Mouse (Mus musculus): ENCODE measurements around the gene Gpd1.
A peak's percentile ranks its signal among the peaks of the same experiment; 100 is the strongest.
"Not testable (repeated sequence)": the region's sequence is repeated elsewhere in the genome, so short reads cannot be mapped to it uniquely, and the experiment has no call there.

Gene Gpd1

GRCm38 (mm10) chr15:99771601-99772276, 54.4 kb downstream of the Gpd1 start:
- peak; percentile 20 for DNase-seq (ENCODE audit: low read depth, low spot score)

GRCm38 (mm10) chr15:99772277-99772880, 55.1 kb downstream of the Gpd1 start:
- peak; percentile 88 for DNase-seq (ENCODE audit: low read depth, low spot score)

- DNase-seq (ENCODE audit: low read depth, low spot score) = not testable (repeated sequence)
Observed at GRCm38 (mm10) chr15:99772881-99772924, 55.4 kb downstream of the Gpd1 start, which contains the start of gene Cers5. Gene Cers5, minus strand, starts transcription at chr15:99772885.

GRCm38 (mm10) chr15:99772925-99773324, 55.6 kb downstream of the Gpd1 start:
- DNase-seq (ENCODE audit: low read depth, low spot score) = no peak
